Mouse (Mus musculus): Measurements from ENCODE around the gene Ckmt1.

- TF ChIP-seq CTCF (IDR thresholded peaks at IDR 0.05; ENCODE audit: low read depth) = no peak
- TF ChIP-seq EP300 (IDR thresholded peaks at IDR 0.05; ENCODE audit: low read depth) = no peak
Observed at GRCm38 (mm10) chr2:121308997-121309416, 48.5 kb upstream of the Ckmt1 start.

All from heart, postnatal 0 days (tissue).